ENCODE assay signal across 18 mouse cellular contexts in genomic region chr11:111643603-111644002, GRCm38 (mm10).
DNase-seq lines count a peak whose midpoint lies in the region; ATAC-seq lines count a peak whose summit lies in the region.
"Had no signal": no experiment of that assay in that cellular context is flagged by ENCODE, and none has a peak within 500 bp of the region (broad histone marks: within the 10 kb centered on the region; RNA-seq: fewer than 3 reads in every experiment).

No protein-coding gene starts in this region.

- 91% methylated on average over 7 of the region's 7 CpGs for WGBS in forebrain, embryonic 15.5 days

- H3K27ac ChIP-seq in forebrain, embryonic 15.5 days (replicated peaks) = no peak overlapping the region
- H3K27ac ChIP-seq: embryonic facial prominence, embryonic 10.5 days; embryonic facial prominence, embryonic 12.5 days; forebrain, embryonic 13.5 days had no signal

- no peaks in the 10 kb centered on the region for H3K4me1 ChIP-seq in forebrain, embryonic 15.5 days
- H3K4me1 ChIP-seq: forebrain, embryonic 13.5 days had no signal

- no peaks in the 10 kb centered on the region for H3K36me3 ChIP-seq in forebrain, embryonic 15.5 days
- H3K36me3 ChIP-seq: embryonic facial prominence, embryonic 10.5 days; embryonic facial prominence, embryonic 12.5 days had no signal

- no peak overlapping the region for H3K4me3 ChIP-seq in forebrain, embryonic 15.5 days
- H3K4me3 ChIP-seq: embryonic facial prominence, embryonic 10.5 days; embryonic facial prominence, embryonic 12.5 days; forebrain, embryonic 13.5 days had no signal

- no peak overlapping the region for H3K4me2 ChIP-seq in forebrain, embryonic 15.5 days (replicated peaks)
- H3K4me2 ChIP-seq: embryonic facial prominence, embryonic 12.5 days; forebrain, embryonic 13.5 days had no signal

- no peaks in the 10 kb centered on the region for H3K9me3 ChIP-seq in forebrain, embryonic 15.5 days
- H3K9me3 ChIP-seq: embryonic facial prominence, embryonic 10.5 days; embryonic facial prominence, embryonic 12.5 days; forebrain, embryonic 13.5 days had no signal

- no peak overlapping the region for H3K9ac ChIP-seq in forebrain, embryonic 15.5 days (replicated peaks)
- H3K9ac ChIP-seq: embryonic facial prominence, embryonic 12.5 days; forebrain, embryonic 13.5 days had no signal

- ATAC-seq in granulocyte monocyte progenitor cell, adult 5-6 weeks (replicated peaks; ENCODE audit: poor library complexity, severe bottlenecking) = peak; percentile 93
- ATAC-seq in megakaryocyte progenitor cell, adult 5-6 weeks (replicated peaks; ENCODE audit: poor library complexity) = peak; percentile 91
- ATAC-seq in forebrain, embryonic 15.5 days (replicated peaks) = no peak
- ATAC-seq: forebrain, embryonic 13.5 days; forebrain, embryonic 16.5 days had no signal

- DNase-seq in 416B (ENCODE audit: low read depth) = peak; percentile 6
- DNase-seq in spleen, postnatal 14 days (ENCODE audit: low spot score in 2 of 2) = no peak
- DNase-seq: adrenal gland, adult 2 months; adrenal gland, postnatal 10 days; adrenal gland, postnatal 25 days; cerebellum, adult 11 months; cerebellum, adult 18-20 months; cerebellum, adult 8-10 months; cerebellum, adult 9-11 months; cerebellum, postnatal 14 days; cerebellum, postnatal 36 days had no signal

- no peaks in the 10 kb centered on the region for H3K27me3 ChIP-seq in forebrain, embryonic 15.5 days
- H3K27me3 ChIP-seq: embryonic facial prominence, embryonic 12.5 days; forebrain, embryonic 13.5 days had no signal
